Mouse (Mus musculus): ENCODE measurements around the gene Cyp1a2. TPM values are rescaled to one million over a fixed set of nuclear protein-coding genes. Genes with fewer than 3 reads are reported as not detected.

Cyp1a2 gene
- total RNA-seq, 2 experiments from 2014 or later, result not detected

DNA sequence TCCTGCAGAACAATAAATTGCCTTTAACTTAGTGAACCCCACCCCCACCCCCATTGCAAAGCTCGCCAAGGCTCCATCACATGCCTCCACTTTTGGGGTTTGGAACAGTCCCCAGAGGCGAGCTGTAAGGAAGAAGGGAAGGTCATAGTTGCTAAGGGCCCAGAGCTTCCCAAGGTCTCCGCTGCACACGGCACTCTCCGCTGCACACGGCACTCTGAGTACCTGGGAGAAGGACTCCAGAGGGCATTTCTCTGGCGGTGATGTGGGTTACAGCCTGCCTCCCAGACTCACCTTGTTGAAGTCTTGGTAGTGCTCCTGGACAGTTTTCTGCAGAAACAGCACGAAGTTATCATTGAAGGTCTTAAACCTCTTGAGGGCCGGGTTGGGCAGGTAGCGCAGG lies 2.1 kb downstream of the Cyp1a2 start:
- ATAC-seq (replicated peaks; ENCODE audit: poor library complexity, severe bottlenecking), result no peak

DNA sequence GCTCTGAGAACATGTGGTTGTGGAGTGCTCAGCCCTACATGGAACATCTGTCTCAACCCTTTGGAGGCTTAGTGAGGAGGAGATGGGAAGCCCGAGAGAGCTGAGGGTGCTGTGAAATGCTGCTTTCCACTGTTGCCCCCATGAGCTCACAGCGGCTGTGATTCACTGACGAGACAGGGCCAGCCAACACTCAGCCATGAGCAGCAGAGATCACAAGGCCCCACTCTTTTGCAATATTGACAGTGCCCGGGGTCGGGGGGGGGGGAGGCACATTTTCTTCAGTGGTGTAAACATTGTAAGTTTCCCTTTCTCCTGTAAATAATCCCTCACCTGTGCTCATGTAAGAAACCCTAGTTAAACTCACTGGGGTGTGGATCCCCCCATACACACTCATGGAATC lies 12.0 kb downstream of the Cyp1a2 start:
- no peak for ATAC-seq (replicated peaks; ENCODE audit: poor library complexity, severe bottlenecking)

DNA sequence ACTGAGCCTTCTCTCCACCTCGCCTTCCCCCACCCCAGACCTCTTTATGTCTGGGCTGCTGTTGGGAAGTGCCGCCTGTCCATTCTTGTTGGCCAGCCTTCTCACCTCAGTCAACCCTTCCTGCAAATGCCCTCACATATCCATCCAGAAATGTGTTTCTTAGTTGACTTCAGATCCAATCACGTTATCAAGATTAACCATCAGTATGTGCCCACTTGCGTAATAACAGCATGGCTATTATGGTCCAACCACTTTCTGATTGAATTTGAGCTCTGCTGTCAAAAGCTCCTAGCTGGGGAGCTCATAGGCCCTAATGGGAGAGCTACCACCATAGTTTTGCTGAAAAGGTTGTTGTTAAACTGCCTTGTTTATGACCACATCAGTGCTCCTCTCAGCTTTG lies 12.5 kb downstream of the Cyp1a2 start:
- ATAC-seq (replicated peaks; ENCODE audit: poor library complexity, severe bottlenecking), result no peak

DNA sequence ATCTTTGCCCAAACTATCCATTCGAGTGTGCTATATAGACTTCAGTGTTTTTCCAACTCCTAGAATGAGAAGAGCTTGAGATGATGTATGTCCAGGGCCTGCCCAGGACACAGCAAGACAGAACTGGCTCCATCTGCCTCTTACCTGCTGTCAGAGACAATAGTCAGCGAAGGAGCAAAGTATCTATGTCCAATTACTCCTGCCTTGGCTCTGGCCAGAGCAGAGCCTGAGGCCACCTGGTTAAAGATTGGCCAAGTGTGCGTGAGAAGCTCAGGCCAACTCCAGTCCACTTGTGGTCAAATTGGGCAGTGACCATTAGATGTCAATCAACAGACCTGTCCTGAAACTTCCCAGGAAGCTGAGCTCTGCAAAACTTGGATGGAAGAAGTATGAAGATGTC lies 13.9 kb downstream of the Cyp1a2 start:
- ATAC-seq (replicated peaks; ENCODE audit: poor library complexity, severe bottlenecking), result no peak

DNA sequence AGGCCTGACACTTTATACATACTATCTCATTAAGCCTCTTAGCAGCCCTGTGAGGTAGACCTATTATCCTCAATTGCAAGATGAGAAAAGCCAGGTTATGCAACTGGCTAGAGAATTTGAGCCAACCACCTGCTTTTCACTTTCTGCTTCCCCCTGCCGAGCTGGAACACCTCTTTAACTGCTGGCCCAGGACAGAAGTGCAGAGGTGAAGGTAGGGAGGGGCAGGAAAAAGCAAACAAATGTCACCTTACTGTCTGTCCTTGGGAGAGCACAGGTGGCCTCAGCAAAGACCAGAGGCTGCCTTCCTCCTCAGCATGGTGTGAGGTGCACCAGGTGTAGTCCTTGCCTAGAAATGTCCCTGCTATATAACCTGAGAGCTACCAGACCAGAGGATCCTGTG lies 15.2 kb downstream of the Cyp1a2 start:
- no peak for ATAC-seq (replicated peaks; ENCODE audit: poor library complexity, severe bottlenecking)

DNA sequence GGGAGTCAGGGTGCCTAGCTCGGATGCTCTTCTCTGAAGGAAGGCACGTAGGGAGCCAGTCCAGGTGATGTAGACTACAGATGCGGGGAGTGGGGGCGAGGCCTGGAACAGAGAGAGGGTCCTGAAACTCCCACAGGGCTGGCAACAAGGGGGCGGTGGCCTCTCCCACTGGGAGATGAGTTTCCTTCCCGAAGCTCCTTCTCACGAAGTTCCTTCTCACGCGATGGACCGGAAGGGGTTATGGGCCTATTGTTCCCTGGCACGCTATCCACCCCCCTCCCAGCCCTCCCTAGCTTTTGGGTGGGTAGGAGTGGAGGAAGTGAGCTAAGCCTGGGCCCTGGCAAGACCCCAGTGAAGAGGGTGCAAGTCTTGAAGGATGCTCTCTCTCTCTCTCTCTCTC lies 15.7 kb downstream of the Cyp1a2 start:
- no peak for ATAC-seq (replicated peaks; ENCODE audit: poor library complexity, severe bottlenecking)

DNA sequence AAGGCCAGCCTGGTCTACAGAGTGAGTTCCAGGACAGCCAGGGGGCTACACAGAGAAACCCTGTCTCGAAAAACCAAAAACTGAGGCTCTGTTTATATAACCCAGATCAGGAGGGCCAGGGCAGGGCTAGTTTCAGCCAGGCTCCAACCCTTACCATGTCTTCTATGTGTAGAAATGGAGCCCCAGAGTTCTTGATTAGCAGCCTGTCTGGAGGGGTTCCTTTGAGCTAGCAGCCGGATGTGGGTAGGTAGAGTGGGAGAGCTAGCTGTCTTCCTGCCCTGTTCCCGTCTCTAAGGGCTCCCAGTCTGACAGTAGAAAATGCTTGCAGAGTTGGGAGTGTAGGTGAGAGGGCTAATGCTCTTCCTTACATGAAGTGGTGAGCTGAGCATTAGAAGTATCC lies 16.4 kb downstream of the Cyp1a2 start:
- no peak for ATAC-seq (replicated peaks; ENCODE audit: poor library complexity, severe bottlenecking)

DNA sequence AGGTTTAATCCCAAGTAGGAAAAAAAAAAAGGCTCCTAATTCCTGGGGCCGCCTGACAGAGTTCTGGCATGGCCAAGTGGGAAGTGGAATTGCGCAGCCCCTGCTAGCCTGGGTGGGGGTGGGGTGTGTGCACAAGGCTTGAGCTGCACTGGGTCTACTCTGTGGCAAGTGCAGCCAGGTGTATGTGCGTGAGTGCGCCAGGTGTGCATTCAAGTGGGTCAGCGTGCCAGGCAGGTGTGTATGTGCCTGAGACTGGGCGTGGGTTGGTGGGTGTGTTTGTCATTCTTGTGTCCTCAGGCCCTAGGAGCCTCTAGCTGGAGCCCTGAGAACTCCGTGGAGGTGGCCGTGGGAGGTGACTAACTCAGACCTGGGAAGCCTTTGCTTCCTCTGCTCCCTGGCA lies 17.0 kb downstream of the Cyp1a2 start:
- no peak for ATAC-seq (replicated peaks; ENCODE audit: poor library complexity, severe bottlenecking)

DNA sequence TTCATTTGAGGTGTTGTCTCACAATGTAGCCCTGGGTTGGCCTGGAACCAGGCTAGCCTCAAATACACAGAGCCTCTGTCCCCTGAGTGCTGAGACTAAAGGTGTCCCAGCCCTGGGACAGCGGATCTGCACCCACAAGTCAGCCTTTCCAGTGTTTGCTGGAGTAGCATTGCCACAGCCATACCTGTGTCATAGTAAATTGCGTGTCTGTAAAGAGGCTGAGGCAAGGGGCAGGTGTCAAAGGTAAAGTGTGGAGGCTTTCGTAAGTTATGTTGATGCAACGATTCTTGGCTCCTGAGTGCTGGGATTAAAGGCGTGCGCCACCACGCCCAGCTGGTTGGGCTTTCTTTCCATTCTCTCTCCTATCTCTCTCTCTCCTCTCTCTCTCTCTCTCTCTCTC lies 18.9 kb downstream of the Cyp1a2 start:
- ATAC-seq (replicated peaks; ENCODE audit: poor library complexity, severe bottlenecking), result no peak

DNA sequence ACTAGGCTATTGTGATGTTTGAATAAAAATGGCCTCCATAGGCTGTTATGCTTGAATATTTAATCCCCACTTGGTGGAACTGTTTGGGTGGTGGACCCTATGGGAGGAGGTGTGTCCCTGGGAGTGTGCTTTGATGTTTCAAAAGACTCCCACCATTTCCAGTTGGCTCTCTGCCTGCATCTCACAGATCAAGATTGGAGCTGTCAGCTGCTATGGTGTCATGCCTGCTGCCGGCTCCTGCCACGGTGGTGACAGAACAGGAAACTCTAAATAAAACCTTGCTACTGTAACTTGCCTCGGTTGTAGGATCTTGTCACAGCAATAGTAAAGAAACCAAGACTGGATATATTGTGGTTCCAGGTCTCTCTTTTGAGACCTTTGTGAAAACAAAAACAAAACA lies 22.0 kb downstream of the Cyp1a2 start:
- ATAC-seq (replicated peaks; ENCODE audit: poor library complexity, severe bottlenecking), result no peak

DNA sequence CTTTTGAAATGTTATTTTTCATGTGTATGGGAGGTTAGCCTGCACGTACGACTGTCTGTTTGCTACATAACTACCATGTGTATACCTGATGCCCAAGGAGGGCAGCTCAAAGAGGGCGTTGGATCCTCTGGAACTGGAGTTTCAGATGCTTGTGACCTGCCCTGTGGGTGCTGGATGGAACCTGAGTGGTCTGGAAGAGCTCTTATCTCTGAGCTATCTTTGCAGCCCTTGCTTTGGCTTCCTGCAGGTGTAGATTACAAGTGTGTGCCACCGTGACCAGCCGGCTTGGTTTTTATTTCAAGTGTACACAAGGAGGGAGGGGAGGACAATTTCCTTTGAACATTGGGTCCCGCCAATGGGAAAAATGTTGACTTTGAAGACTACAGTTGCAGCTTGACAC lies 23.0 kb downstream of the Cyp1a2 start:
- ATAC-seq (replicated peaks; ENCODE audit: poor library complexity, severe bottlenecking), result no peak

DNA sequence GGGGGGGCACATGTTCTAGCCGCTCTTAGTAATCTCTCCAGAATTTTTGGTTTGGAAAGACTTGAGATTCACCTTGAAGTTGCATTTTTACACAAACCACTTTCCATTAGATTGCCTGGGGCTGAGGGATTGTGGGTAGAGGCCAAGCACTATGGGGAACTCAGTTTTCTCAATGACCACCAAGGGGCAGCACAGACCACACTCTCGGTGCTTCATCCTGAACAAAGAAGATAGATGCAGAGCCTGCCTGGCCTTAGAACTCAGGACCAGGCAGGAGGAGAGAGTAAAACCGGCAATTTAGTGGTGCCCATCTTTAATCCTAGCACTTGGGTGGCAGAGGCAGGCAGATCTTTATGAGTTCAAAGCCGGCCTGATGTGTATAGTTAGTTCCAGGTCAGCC lies 23.7 kb downstream of the Cyp1a2 start:
- ATAC-seq (replicated peaks; ENCODE audit: poor library complexity, severe bottlenecking), result peak; percentile 86

DNA sequence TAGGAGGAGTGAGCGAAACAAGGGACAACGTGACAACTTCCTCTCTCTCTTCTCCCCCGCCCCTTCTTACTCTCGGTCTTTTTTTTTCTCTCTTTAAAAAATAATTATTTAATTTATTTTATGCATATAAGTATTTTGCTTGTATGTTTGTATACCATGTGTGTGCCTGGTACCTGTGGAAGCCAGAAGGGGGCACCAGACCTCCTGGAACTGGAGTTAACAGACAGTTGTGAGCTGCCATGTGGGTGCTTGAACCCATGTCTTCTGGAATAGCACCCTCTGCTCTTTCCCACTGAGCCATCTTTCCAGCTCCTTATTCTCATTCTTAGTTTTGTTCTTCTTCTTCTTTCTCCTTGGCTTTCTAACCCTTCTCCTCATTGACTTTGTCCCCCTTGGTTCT lies 24.5 kb downstream of the Cyp1a2 start:
- ATAC-seq (replicated peaks; ENCODE audit: poor library complexity, severe bottlenecking), result no peak

DNA sequence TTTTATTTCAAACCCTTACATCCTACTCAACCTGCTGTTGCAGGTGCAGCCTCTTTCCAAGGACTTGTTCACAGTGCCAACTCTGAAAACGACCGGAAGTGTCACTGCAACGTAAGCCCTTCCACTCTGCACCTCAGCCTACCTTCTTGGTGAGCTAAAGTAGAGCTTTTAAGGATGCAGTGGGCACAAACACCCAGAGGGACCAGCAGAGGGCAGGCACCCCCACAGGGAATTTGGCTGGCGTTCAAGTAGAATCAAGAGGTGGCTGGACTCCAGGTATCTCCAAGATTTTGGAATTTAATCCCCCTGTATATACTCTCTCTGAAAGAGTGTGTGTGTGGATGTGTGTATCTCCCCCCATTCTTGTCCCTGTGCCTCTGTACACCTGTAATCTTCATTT lies 25.7 kb downstream of the Cyp1a2 start:
- ATAC-seq (replicated peaks; ENCODE audit: poor library complexity, severe bottlenecking), result no peak

DNA sequence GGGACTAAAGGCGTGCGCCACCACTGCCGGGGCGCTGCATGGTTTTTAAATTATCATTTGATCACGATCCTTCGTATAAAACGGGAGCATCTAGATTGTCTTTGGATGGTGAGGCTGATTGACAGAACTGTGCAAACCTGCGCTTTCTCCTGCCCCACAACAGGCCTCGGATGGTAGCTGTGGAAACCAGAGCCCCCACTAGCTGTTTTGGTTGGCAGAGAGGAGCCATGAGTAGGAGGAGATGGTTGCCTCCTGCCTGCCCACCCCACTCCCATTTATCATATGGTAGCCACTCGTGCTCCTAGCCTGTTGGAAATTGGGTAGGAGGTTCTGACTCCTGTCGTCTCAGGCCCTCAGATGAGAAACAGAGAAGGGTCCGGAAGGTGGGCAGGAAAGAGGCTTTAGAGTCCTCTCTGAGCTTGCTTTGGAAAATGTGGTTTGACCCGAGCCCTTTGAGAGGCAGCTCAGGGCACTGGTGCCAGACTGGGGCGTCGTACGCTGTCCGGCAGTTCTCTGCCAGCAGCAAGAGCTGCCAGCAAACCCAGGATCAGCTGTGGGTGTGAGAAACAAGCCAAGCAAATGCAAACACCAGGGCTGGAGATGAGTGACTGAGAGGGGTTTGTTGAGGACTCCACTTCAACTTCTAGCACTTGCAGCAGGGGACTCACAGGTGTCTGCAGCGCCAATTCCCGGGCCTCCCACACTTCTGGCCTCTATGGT lies 26.7 kb downstream of the Cyp1a2 start:
- ATAC-seq (replicated peaks; ENCODE audit: poor library complexity, severe bottlenecking), result no peak

DNA sequence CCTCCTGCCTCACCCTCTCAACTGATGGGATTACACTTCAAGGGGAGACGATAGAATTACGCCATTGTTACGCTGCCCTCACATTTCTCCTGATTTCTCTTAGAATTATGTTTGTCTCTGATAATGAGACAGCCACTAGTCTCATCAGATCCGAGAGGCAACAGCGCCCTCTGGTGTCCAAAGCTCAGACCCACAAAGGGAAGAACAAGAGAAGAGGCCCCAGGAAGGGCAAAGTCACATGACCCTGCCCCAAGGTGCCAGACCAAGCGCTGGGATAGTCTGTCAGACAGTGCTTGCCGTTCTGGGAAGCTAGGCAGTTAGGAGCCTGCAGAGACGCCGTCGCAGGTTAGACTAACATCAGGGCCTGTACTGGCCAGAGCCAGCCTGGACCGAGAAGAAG lies 27.8 kb downstream of the Cyp1a2 start:
- peak; percentile 73 for ATAC-seq (replicated peaks; ENCODE audit: poor library complexity, severe bottlenecking)

DNA sequence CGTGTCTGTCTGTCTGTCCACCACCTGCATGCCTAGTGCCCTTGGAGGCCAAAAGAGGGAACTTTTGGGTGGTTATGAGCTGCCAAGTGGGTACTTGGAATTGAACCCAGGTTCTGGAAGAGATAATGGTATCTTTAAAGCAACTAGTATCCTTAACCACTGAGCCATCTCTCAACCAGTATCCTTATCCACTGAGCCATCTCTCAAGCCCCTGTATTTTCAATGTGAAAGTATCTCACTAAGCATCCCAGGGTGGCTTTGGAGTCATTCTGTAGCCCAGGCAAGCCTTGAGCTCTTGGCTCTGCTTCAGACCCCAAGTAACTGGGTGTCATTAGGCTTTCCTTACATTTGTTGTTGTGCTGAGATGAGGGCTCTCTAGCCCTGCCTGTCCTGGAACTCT lies 28.5 kb downstream of the Cyp1a2 start:
- ATAC-seq (replicated peaks; ENCODE audit: poor library complexity, severe bottlenecking), result no peak

DNA sequence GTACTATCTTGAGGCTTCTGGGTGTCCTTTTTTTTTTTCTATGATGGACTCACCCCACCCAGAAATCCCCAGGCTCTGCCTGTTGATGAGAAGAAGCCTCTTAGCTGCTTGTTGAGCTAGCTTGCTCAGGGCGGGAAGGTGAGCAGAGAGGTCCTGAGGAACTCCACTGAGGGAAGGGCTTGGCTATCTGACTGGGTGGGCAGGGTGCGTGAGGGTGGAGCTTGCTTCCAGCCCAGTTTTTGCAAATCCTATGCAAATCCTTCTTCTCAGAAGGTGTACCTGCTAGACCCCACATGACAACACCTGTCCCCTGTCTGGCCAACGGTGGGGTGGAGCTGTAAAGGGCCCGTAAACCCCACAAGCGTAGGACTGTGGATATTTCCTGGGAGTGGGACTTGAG lies 30.2 kb downstream of the Cyp1a2 start, which contains the start of gene Csk:
TSS of gene Csk (minus strand) at position 349 of the 400 bp plus-strand sequence.
- ATAC-seq (replicated peaks; ENCODE audit: poor library complexity, severe bottlenecking), result no peak

DNA sequence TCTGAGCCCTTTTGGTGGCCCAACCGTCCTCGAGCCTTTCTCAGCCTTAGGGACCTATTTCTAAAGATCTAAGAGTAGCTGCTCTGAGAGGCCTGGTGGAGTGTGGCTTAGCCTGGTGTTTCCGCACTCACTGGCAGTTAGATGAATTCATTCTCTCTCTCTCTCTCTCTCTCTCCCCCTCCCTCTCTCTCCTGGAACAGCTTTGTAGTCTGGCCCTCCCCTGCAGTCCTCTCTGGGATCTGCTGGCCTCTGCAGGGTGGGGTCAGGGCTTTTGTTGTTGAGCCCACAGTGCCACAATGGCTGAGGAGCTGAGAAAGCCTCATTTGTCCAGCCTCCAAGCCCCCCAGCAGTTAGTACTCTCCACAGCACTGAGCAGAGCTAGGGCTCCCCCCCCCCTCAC lies 30.6 kb downstream of the Cyp1a2 start:
- ATAC-seq (replicated peaks; ENCODE audit: poor library complexity, severe bottlenecking), result no peak

DNA sequence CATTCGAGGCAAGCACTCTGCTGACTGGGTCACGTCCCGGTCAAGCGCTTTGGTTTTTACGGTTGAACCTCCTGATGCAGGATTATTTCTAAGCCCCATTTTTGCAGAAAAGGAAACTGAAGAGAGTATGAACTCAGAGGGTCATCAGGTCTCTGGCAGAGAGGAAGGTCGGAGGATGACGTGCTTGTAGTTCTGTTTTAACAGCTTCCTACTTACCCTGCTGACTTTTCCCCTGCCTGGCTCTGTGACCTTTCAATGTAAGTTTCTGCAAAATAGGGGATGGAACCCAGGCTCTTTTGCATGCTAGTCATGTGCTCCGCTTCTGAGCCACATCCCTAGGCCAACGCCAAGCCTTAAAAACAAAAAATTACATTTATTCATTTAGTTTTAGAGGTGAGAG lies 31.2 kb downstream of the Cyp1a2 start:
- no peak for ATAC-seq (replicated peaks; ENCODE audit: poor library complexity, severe bottlenecking)

DNA sequence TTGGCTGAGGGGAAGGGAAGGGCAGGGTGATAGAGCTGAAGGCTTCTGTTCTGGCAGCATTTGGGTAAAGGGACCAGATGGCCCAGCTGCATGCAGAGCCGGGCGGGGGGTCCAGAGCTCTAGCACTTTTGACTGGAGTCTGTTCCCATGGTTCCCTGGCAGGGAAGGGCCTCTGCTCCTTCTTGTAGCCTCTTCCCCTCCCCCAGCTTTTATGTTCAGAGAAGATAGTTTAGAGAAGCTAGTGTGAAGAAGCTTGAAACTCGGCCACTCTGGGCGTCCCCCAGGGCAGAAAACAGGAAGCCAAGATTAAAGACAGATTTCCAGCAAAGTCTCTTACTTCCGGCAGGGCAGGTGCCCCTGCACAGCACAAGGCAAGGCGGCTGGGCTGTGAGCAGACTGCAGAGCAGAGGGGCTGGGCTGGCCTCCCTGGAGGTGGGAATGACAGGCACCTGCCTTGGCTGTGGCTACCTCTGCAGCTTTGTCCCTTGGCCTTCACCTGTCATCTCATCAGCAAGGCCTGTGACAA lies 32.7 kb downstream of the Cyp1a2 start:
- peak; percentile 42 for ATAC-seq (replicated peaks; ENCODE audit: poor library complexity, severe bottlenecking)

DNA sequence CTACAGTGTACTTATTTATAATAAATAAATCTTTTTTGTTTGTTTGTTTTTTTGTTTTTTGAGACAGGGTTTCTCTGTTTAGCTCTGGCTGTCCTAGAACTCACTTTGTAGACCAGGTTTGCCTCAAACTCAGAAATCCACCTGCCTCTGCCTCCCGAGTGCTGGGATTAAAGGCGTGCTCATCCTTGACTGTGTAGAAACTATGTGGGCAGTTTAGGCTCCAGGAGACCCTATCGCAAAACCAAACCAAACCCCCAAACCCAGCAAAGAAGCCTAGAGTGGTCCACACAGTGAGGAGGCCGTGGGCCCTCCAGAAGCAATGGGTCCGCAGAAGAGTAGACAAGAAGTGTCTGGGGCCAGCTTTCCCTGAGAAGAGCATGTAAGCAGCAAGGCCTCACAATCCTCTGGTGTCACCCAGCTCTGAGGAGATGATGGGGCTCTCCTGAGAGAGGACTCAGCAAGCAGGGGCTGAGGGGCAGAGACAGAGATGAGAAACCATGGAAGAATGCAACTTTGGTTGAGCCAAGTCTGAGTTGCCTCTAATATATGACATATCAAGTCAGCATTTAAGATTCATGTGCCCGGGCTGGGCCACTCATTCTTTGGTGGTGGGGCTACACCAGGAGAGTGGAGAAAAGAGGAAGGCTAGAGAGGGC lies 33.2 kb downstream of the Cyp1a2 start:
- ATAC-seq (replicated peaks; ENCODE audit: poor library complexity, severe bottlenecking), result no peak; the same call in 1 of the 2 replicates
